13 mouse cellular contexts compared by ENCODE assay signal in the genomic region with DNA sequence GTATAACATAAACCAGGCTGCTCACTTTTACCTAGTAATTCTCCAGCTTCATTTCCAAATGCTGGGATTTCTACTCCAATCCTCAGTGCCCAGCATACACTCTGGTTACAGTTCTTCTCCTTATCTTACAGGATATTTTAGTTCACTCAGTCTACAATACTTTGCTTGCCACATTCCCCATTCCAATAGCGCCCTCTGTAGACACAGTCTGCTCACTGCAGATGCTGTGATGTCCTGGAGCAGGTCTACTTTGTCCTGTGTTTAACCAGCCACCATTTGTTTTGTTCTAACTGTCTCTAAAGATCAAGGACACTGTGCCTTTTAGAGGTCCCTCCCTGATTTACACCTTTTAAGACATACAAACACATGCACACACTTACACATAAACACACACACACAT. TPM values are rescaled to one million over a fixed set of nuclear protein-coding genes. Genes with fewer than 3 reads are reported as not detected.
DNase-seq lines count a peak whose midpoint lies in the region; ATAC-seq and TF ChIP-seq lines count a peak whose summit lies in the region.
"Not testable (repeated sequence)": the region's sequence is repeated elsewhere in the genome, so short reads cannot be mapped to it uniquely, and the experiment has no call there.
"Had no signal": no experiment of that assay in that cellular context is flagged by ENCODE, and none has a peak within 500 bp of the region (broad histone marks: within the 10 kb centered on the region; RNA-seq: fewer than 3 reads in every experiment).

No protein-coding gene starts in this region.

- TF ChIP-seq CTCF in E14TG2a.4 (conservative IDR thresholded peaks at IDR 0.05; ENCODE audit: low read length): peak; percentile 34
- TF ChIP-seq CTCF in lung, embryonic 14.5 days (IDR thresholded peaks at IDR 0.05; ENCODE audit: low read depth): peak; percentile 36

- peak; percentile 65 to 70 for DNase-seq in adrenal gland, postnatal 36 days
- peak; percentile 17 for DNase-seq in embryo, embryonic 10.5 days (ENCODE audit: low spot score)
- peak; percentile 26 to 57 for DNase-seq in heart, postnatal 14 days
- peak; percentile 3 to 26 for DNase-seq in layer of hippocampus, adult 18-20 months (ENCODE audit: low spot score in 2 of 2)
- DNase-seq in lung, embryonic 14.5 days: peak; percentile 21
- peak; percentile 31 for DNase-seq in retina, embryonic 14.5 days (ENCODE audit: low spot score)
- peak; percentile 63 to 66 for DNase-seq in thymus, postnatal 36 days

- ATAC-seq in lung, embryonic 14.5 days (ENCODE audit: insufficient read depth): not testable (repeated sequence)

- not testable (repeated sequence) for H3K4me1 ChIP-seq in E14TG2a.4 (replicated peaks; ENCODE audit: low read depth, low read length); lung, embryonic 14.5 days (ENCODE audit: insufficient read depth)

- H3K27ac ChIP-seq in lung, embryonic 14.5 days (ENCODE audit: low read depth): not testable (repeated sequence)

- not testable (repeated sequence) for H3K36me3 ChIP-seq in E14TG2a.4 (ENCODE audit: insufficient read depth, low read length); lung, embryonic 14.5 days (ENCODE audit: insufficient read depth)

- H3K9ac ChIP-seq in lung, embryonic 14.5 days: not testable (repeated sequence)

- H3K27me3 ChIP-seq in E14TG2a.4 (ENCODE audit: insufficient read depth, low read length); lung, embryonic 14.5 days (ENCODE audit: insufficient read depth, low read length): not testable (repeated sequence)

- intact Hi-C loops in heart, postnatal 14 days (cut with DNase I): not testable (repeated sequence)

- H3K4me2 ChIP-seq in lung, embryonic 14.5 days: not testable (repeated sequence)

- H3K4me3 ChIP-seq in E14TG2a.4 (replicated peaks; ENCODE audit: low read length); lung, embryonic 14.5 days (ENCODE audit: low read depth, low read length): not testable (repeated sequence)

- WGBS in lung, embryonic 14.5 days: 0% methylated on average over 1 of the region's 1 CpGs

- not testable (repeated sequence) for H3K9me3 ChIP-seq in E14TG2a.4 (ENCODE audit: low read length); lung, embryonic 14.5 days (ENCODE audit: low read depth, low read length)

RNA-seq across cellular contexts. Expression of gene Dmbt1, which starts 36.3 kb away (rescaled TPM):
- not detected for total RNA-seq in adrenal gland, postnatal 36 days (2021)
- total RNA-seq in heart, postnatal 14 days (2021): under 1 TPM in 1 of 2 experiments, not detected in 1; 0.12 TPM
- total RNA-seq in layer of hippocampus, adult 18-20 months (2021): not detected
- polyA plus RNA-seq in lung, embryonic 14.5 days (2014; fragmentation: Nextera tagmentation; extraction: Ambion mirVana): not detected in 2 replicates
- total RNA-seq: gastrocnemius, adult 8-10 months had no signal
- polyA plus RNA-seq: CD4-positive, CD25-positive, alpha-beta regulatory T cell, adult 4 months; liver, embryonic 13.5 days; midbrain, embryonic 13.5 days; neural tube, embryonic 15.5 days had no signal

Comparison
In these comparisons a context has a peak if more than half of its experiments do, and no peak if none do; other contexts are left out.
1. DNase-seq: peak in every context shown above with its lines; median percentile 68 in adrenal gland, postnatal 36 days; 64 in thymus, postnatal 36 days; 42 in heart, postnatal 14 days; 31 in retina, embryonic 14.5 days; 21 in lung, embryonic 14.5 days; 17 in embryo, embryonic 10.5 days; 14 in layer of hippocampus, adult 18-20 months.